Mouse (Mus musculus) adrenal gland, adult 8-10 months (tissue): Measurements from ENCODE around the gene Gnat1. TPM values are rescaled to one million over a fixed set of nuclear protein-coding genes. Genes with fewer than 3 reads are reported as not detected.
"Not testable (repeated sequence)": the region's sequence is repeated elsewhere in the genome, so short reads cannot be mapped to it uniquely, and the experiment has no call there.

Experiments
- DNase-seq: peaks from one replicate; pipeline ENCODE4 v3.0.0; 2022
- total RNA-seq, 4 experiments: library from RNA; stranded (reverse); gene quantifications; 2 replicates each; pipeline ENCODE4 v1.2.4; 2022

Gnat1 gene
- total RNA-seq, 4 experiments from 2014 or later = 0.74 TPM; not detected in 3

DNA sequence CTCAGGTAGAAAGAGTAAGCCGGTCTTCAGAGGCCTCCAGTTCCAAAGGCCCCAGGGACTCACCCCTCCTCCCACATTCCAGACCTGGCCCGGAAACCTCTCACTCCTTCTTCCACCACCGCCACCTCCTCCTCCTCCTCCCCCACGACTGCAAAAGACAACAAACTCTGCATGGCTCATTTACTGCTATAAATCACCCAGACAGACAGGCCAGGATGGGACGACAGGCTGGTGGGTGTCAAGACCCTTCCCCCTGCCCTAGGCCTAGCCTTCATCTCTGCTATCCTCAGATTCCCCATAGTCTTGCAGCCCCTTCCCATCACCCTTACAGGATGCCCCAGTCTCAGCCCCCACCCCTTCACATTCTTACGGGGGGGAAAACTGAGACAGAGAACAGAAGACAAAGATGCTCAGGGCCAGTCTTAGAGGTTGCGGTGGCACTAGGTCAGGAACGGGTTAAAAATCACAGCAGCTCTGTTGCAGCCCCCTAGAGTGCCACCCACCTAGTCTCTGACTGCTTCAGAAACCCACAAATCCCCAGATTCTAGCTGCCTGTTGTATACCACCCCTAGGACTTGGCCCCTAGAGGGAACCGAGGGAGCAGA, 20.0 kb upstream of the Gnat1 start:
- DNase-seq = no peak

DNA sequence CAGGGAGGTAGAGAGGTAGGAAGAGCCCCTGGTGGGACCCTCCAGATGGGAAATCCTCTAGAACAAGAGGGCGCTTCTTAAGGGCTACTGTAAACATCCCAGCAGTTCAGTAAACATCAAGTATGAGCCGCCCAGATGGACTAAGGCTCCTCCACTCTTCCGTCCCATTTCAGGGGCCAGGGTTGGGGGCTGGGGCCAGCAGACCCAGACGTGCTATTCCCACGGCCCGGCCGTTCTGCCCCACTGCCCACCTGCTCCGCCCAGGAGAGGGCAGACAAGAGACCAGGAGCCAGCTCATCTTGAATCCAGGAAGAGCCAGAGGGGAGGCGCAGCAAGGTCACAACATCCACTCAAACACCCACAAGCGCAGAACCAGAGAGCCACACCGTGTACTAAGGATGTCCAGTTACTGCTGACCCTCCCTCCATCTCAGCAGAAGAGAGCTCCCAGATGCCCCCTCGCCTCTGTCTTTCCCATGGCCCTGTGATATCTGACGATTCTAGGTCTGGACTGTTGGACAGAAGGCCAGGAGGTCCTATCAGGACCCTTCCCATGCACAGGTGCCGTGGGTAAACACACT, 19.2 kb upstream of the Gnat1 start:
- DNase-seq = no peak

DNA sequence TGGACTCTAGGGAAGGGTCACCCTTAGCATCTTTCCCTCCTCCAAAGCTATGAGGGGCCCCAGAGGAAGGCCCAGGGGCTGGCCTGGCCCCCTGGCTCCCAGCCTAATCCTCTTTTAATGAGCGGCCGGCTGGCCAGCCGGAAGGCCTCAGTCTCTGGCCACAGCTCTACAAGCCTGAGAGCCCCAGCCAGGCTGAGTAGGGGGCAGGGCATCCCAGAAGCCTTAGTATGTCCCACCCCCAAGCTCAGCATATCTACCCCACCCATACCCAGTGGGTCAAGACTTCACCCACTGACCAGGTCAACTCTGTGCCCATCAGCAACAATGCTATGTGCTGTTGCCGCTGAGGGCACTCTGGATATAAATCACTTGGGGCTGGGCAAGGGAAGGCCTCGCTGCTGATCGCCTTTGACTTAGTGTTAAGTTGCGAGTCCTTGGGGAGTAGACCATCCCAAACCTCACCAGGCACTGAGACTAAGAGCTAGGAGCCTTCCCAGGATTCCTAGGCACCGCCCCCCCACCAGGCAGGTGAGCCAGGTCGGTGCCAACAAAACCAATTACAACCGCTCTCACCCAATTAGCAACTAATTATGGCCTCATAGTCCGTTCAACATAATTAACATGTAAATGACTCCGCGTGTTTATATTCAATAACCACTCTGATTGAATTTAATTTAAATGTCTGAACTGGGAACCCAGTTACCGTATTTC, 18.5 kb upstream of the Gnat1 start:
- DNase-seq = no peak

DNA sequence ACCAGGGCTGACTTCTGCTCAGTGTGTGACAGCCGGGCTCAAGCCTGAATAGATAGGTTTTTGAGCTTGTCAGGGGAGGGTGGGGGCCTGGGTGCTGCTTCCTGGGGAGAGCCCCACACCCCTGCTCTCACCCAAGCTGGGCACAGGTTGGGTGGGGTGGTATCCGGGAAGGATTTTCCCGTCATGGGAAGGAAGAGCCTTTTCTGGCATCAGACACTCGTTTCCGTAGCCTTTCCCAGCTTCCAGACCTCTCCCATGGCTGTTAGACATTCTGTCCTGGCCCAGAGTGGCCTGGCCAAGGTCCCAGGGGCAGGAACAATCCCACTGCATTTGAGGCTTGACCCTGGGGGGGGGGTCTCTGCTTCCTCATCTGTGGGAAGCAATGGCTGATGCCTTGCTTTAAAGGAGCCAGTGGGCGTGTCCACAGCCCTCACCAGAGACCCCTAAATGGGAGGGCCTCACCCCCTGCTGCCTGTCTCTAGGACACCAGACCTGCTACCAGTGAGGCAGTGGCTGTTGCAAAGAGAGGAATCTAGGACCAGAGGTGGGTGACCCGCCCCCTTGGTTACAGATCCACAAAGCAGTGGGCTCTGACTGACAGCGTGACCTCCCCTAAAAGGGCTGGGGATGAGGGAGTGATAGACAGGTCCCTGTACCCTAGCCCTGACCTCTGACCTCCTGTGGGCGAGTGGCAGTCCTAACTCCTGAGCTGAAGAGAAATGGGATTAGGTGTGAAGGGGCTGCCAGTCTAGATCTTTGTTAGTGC, 17.5 kb upstream of the Gnat1 start:
- no peak for DNase-seq

DNA sequence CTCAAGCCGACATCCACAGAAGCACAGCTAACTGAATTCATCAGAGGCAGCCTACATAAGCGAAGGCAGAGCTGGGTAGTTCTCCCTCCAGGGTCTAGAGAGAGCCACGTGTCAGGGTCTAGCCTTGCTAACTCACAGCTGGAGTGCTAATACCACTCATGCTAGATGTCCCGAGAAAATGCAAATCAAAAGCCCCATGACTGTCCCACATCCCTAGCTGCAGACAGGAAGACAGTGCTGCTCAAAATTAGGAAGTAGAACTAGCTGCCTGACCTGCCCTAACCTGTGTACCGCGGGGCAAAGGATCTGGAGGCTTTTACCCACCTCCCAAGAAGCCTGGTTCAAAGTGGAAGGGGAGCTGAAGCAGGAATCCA, 16.6 kb upstream of the Gnat1 start:
- DNase-seq = no peak

DNA sequence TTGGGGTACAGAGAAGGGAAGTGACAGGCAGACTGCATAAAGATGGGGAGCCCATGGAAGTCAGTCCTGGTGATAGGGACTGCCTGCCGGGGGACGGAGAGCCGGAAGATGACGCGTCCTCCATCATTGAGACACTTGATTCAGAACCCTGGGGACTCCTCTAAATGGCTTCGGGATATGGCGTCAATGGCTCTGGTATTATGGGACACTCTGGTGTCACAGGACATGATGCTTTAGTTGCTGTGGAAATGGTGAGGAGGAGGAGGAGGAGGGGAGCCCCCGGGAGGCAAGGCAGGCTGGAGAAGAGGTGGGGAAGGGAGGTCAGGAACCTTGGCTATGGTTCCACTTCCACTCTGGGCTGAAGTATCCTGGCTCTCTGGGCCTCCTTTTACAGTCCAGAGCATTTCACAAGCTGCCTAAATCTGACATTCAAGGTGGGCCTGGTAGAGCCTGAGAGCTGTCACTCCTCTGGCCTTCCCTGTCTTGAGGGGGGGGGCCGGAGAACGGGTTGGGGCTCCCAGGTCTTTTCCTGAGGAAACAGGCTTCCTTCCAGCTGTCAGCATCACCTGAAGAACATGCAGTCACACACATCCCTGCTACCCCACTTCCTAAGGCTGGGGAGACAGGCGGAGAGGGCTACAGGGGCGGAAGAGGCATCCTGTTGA, 16.1 kb upstream of the Gnat1 start:
- DNase-seq = no peak

DNA sequence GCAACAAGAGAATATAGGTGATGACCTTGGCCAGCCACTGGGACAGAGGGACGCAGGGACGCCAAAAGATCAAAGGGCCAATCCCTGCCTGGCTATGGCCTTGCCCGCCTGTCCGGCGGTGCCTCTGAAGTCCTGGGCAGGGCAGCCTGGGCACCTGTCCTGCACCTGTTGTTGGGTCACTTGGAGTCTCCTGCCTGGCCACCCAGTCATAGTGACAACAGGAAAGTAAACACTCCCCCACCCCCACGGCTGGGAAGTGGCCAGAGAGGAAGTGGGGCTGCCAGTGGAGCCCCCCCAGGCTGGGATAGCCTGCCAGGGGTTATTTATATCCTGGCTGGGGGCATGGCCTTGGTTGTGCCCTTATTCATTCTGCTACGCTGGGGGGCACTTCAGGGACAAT, 15.1 kb upstream of the Gnat1 start:
- DNase-seq = no peak

DNA sequence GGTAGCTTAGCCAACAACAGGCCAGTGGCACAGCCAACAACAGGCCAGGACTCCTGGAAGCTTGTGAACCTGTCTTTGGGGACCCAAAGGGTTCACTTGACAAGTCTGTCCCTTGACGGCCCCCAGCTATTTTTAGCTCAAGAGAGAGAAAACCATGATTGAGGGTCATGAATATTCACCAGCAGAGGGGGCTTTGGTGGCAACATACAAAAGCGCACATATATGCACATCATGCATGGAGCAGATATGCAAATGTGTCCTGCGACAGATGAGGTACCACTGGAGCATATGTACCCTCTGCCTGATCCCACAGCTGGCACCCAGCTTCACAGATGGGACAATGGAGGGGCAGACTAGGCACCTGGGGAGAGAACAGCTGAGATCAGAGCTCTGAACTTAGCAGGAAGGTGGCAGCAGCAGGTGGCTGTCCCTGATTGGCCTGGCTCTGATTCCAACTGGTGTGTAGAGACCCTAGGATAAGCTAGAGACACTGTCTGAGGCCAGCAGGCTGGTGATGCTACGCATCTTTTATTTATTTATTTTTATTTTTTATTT, 14.0 kb upstream of the Gnat1 start:
- DNase-seq = no peak

DNA sequence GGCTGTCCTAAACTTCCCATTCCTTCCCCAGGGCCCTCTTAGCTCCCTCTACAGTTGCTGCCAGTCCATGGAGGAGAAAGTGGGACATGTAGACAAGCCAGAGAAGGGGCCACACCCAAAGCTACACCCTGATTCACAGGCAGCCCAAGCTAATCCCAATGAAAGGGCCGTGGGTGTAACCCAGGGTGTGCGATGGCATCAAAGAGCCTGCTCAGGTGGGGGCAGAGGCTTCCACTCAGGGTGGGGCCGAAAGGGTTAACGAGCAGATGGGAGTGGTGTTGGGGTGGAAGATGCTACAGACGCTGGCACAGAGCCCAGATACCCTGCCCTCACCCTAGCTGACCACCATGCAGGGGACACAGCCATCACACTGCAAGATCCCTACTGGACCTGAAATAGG, 13.3 kb upstream of the Gnat1 start:
- DNase-seq = no peak

DNA sequence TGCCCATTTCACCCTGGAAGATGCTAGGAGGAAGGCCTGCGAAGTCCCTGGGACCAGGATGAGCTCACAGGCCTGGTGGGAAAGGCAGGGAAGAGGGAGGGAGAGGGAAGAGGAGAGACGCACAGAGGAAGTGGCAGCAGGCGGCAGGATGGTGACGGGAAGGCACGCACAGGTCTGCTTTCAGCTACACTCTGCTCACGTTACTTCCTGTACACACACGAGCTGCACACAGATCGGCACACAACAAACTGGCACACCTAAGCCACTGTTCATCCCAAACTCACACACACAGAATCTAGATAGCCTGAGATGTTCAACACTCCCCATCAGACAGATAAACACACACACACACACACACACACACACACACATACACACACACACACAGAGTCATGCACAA, 10.9 kb upstream of the Gnat1 start:
- DNase-seq = no peak

DNA sequence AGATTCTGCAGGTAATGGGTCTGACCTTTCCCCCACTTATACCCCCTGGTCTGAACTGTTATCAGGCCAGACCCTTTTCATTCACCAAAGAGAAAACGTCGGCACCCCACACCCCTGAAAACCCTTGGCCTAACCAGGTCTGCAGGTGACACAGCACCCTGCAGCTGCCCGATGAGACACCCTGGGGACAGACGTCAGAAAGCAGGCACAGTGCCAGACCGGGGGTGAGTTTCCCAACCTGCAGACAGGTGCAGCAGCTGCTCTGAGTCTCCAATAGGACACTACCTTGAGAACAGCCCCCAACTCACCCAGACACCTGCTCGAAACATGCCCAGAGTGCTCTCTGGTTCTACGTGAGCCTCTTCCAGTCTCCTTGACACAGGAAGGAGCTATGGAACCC, 9.4 kb upstream of the Gnat1 start:
- DNase-seq = no peak

DNA sequence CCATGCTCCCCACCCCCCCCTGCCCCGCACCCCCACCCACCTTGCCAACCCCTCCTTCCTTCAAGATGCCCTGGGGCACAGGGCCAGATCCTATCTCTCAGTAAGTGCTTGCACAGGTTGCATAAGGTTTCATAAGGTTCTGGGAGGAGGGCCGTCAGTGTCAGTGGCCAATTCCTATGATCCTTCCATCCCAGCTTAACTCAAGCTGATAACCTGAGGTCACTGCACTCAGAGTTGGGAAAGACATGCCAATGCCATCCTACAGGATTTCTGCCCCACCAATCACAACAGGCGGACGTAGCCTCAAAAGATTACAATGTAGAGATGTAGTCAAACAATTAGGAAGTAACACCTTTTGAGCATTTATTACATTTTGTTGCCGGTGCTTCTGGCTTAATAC, 8.9 kb upstream of the Gnat1 start:
- DNase-seq = no peak

DNA sequence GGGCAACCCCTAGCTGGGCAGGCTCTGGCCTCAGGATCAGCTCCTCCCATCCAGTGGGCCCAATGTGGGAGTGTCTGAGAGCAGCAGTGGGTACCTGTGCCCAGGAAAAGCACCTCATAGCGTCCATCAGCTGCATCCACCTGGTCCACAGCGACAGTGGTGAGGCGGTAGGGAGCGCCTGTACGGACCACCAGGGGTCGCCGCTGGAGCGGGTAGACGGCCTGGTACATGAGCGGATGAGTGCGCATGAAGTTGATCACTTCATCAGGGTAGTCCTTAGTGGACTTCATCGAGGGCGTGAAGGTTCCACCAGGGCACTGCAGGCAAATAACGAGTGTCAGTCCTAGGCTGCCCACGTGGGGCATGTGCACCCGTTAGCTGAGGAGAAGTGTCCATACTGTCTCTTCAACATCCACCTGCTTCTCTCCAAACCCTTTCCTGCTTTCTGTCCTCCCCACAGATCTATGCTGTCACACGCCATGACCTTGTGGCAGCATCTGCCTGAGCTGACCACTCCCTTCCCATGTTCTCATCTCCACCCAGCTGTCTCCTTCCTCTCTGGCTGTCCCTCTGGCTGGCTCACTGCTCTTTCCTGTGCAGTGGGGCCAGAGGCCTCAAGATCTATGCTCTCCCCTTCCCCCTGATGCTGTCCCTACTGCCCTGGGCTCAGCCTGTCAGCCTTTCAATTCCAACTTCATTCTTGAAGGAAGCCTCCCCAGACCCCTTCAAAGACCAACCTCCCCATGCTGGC, 5.9 kb upstream of the Gnat1 start:
- DNase-seq = no peak

DNA sequence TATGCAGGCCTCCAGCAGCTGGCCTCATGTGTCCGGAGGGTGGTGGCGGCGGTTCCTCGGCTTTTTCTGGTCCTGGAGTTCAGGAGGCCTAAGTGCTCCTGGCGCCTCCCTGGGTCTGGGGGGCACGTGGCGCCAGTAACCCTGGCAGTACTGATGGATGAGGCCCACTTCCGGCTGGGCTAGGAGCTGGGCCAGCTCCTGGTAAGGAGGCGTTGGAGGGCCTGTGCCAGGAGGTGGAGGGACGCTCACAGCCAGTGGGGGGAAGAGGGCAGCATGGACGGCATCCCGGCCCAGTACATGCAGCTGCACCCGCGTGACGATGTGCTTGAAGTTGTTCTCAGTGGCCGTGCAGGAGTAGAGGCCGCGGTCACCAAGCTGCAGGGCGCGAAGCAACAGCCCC, 2.9 kb upstream of the Gnat1 start:
- no peak for DNase-seq

DNA sequence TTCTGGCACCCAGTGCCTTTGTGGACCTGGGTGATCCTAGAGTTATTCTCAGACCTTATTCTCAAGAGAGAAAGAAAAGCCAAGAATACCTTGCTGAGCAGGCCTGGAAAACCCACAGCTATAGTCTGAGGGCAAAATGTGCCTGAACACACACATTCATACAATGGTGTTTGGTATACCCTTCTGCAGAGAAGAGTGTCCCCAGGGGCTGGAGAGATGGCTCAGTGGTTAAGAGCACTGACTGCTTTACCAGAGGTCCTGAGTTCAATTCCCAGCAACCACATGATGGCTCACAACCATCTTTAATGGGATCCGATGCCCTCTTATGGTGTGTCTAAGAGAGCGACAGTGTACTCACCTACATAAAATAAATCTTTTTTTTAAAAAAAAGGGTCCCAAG, 651 bp downstream of the Gnat1 start:
- DNase-seq = no peak

DNA sequence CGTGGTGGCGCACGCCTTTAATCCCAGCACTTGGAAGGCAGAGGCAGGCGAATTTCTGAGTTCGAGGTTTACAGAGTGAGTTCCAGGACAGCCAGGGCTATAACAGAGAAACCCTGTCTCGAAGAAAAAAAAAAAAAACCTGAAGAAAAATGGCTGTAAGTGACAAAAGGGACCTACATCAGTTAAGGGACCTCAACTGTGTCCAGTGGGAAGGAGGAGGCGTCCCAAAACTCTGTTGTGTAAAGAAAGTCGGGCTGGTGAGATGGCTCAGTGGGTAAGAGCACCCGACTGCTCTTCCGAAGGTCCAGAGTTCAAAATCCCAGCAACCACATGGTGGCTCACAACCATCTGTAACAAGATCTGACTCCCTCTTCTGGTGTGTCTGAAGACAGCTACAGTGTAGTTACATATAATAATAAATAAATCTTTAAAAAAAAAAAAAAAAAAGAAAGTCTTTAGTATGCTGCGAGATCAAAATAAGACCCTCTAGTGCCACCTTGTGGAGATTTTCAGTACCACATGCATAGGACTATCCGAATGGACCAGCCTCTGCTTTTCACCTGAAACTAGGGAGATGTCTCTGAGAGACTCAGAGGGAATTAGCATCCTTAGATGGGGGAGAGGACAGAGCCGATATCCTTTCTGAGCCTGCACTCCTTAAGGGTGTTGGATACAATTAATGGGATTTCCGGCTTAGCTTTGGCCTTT, 1.5 kb downstream of the Gnat1 start:
- DNase-seq = not testable (repeated sequence)

DNA sequence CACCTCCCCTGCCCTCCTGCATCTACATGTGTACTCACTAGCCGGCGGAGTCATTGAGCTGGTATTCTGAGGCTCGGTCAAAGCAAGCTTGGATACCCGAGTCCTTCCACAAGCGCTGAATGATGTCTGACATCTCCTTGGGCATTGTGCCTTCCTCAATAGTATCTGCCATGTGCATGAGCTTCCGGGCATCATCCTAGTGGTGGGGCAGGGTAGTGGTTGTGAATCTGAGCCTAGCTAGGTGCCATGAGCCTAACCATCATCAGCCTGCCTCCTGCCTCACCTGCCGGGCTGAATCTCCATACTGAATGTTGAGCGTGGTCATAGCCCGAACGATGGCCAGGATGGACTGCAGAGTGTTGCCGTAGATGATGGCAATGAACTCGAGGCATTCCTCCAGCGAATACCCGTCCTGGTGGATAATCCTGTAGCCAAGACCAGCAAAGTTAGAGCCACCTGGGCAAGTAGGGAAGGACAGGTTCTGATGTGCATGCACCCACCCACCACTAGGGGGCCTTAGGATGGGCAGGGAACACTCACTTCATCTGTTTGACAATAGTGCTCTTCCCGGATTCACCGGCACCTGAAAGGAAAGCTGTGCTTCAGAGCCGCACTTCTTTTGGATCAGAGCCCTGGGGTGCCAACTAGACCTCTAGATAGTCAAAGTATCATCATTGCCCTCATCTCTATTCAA, 2.3 kb downstream of the Gnat1 start:
- DNase-seq = no peak

DNA sequence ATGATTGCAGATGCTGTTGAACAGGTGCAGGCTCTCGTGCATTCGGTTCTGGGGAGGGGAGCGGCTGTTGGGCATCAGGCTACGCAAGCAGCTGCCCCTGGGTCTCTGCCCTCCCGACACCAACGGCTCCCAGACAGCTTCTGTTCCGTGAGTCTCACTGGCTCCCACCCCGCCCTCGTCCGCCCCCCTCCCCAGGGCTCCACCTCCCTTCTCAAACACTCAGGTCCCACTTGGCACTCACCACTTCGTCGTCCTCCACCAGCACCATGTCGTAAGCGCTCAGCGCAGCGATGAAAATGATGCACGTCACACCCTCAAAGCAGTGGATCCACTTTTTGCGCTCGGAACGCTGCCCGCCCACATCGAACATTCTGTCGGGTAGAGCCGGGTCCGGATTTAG, 3.2 kb downstream of the Gnat1 start:
- no peak for DNase-seq

DNA sequence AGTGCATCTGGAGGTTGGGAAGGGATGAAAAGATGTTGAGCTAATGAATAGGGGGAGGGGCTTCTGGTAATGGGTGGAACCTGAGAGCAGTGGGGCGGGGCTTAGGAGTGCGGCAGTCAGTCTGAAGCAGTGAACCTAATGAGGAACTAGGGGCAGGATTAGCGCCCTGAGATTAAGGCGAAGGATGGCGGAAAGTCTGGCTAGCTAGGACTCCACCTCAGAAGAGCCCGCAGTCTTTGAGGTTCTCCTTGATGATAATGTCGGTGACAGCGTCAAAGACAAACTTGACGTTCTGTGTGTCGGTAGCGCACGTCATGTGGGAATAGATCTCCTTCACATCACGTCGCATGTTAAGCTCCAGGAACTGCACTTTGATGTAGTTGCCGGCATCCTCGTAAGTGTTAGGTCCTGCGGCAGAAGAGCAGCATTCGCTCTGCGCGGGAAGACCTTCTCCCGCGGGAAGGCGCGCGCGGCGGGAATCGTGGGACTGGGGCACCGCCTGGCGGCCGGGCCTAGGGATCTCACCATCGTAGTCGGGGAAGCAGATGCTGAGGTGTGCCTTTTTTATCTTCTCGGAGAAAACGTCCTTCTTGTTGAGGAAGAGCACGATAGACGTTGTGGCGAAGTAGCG, 3.7 kb downstream of the Gnat1 start:
- DNase-seq = no peak
